Mouse (Mus musculus) liver, embryonic 12.5 days (tissue): Measurements from ENCODE around the gene S100a3. TPM values are rescaled to one million over a fixed set of nuclear protein-coding genes. Genes with fewer than 3 reads are reported as not detected.

Experiments used
- ATAC-seq: fragments of 200-750 bp; cut with Nextera tagmentation; 2 replicates; pipeline ENCODE4 v1.8.0; 2017; ENCODE audit warnings: moderate number of reproducible peaks, mild to moderate bottlenecking, moderate library complexity
- H3K27ac ChIP-seq: fragments of 300-500 bp; sonication (generic); 2 replicates; pipeline ENCODE4 v1.5.1; 2016; ENCODE audit warnings: mild to moderate bottlenecking
- H3K27me3 ChIP-seq: fragments of 300-500 bp; sonication (generic); replicated peaks from 2 replicates; pipeline ENCODE4 v1.6.1; 2016; ENCODE audit warnings: mild to moderate bottlenecking, moderate library complexity
- H3K36me3 ChIP-seq: fragments of 300-500 bp; sonication (generic); 2 replicates; pipeline ENCODE4 v1.6.1; 2016; ENCODE audit warnings: mild to moderate bottlenecking, moderate library complexity
- H3K4me1 ChIP-seq: fragments of 300-500 bp; sonication (generic); 2 replicates; pipeline ENCODE4 v1.6.1; 2016
- H3K4me2 ChIP-seq: fragments of 300-500 bp; sonication (generic); 2 replicates; pipeline ENCODE4 v1.6.1; 2016; ENCODE audit warnings: mild to moderate bottlenecking, moderate library complexity
- H3K4me3 ChIP-seq: fragments of 300-500 bp; sonication (generic); 2 replicates; pipeline ENCODE4 v1.5.1; 2016; ENCODE audit warnings: mild to moderate bottlenecking, moderate library complexity
- H3K9ac ChIP-seq: fragments of 300-500 bp; sonication (generic); 2 replicates; pipeline ENCODE4 v1.6.1; 2016; ENCODE audit warnings: mild to moderate bottlenecking, moderate library complexity
- H3K9me3 ChIP-seq: fragments of 300-500 bp; sonication (generic); replicated peaks from 2 replicates; pipeline ENCODE4 v1.6.1; 2016; ENCODE audit warnings: mild to moderate bottlenecking, moderate library complexity
- WGBS: fragments of 180-500 bp; shearing (Covaris S2); methylation state at CpG from one replicate; pipeline ENCODE4 v1.1.7; 2016; ENCODE audit not compliant: insufficient replicate concordance; 5-methylcytosine and 5-hydroxymethylcytosine counted together
- polyA plus RNA-seq: library from polyadenylated mRNA; unstranded; fragments of >200 nt; fragmentation: Nextera tagmentation; extraction: Ambion mirVana; gene quantifications from 2 replicates; pipeline ENCODE4 v1.2.1, GENCODE M21; 2016

S100a3 gene
- polyA plus RNA-seq, 1 experiment from 2014 or later, result 0.04 TPM

GRCm38 (mm10) chr3:90639511-90640154 is 79.3 kb downstream of the S100a3 start:
- H3K36me3 ChIP-seq, result no peaks in the 10 kb centered on the region
- 32% methylated on average over 7 of the region's 7 CpGs for WGBS
- no peak overlapping the region for H3K4me2 ChIP-seq
- no peak overlapping the region for H3K4me3 ChIP-seq
- H3K9ac ChIP-seq, result no peak overlapping the region
- H3K27me3 ChIP-seq, result no peaks in the 10 kb centered on the region
- H3K4me1 ChIP-seq, result no peaks in the 10 kb centered on the region
- no peaks in the 10 kb centered on the region for H3K9me3 ChIP-seq
- no peak overlapping the region for H3K27ac ChIP-seq
- no peak for ATAC-seq

- no peak overlapping the region for H3K9ac ChIP-seq
- H3K27me3 ChIP-seq, result no peaks in the 10 kb centered on the region
- no peak overlapping the region for H3K4me3 ChIP-seq
- 54% methylated on average over 7 of the region's 7 CpGs for WGBS
- H3K4me2 ChIP-seq, result no peak overlapping the region
- no peak overlapping the region for H3K27ac ChIP-seq
- no peak for ATAC-seq
- H3K9me3 ChIP-seq, result no peaks in the 10 kb centered on the region
- H3K36me3 ChIP-seq, result no peaks in the 10 kb centered on the region
- no peaks in the 10 kb centered on the region for H3K4me1 ChIP-seq
Measured at GRCm38 (mm10) chr3:90640981-90641380, 80.6 kb downstream of the S100a3 start.

GRCm38 (mm10) chr3:90644220-90644619 is 83.8 kb downstream of the S100a3 start:
- H3K36me3 ChIP-seq, result no peaks in the 10 kb centered on the region
- no peak overlapping the region for H3K4me3 ChIP-seq
- H3K27me3 ChIP-seq, result no peaks in the 10 kb centered on the region
- no peaks in the 10 kb centered on the region for H3K9me3 ChIP-seq
- WGBS, result 38% methylated on average over 3 of the region's 3 CpGs
- no peak overlapping the region for H3K9ac ChIP-seq
- no peak for ATAC-seq
- H3K4me2 ChIP-seq, result no peak overlapping the region
- no peaks in the 10 kb centered on the region for H3K4me1 ChIP-seq
- H3K27ac ChIP-seq, result no peak overlapping the region

- no peaks in the 10 kb centered on the region for H3K27me3 ChIP-seq
- no peaks in the 10 kb centered on the region for H3K4me1 ChIP-seq
- WGBS, result 51% methylated on average over 1 of the region's 1 CpGs
- no peaks in the 10 kb centered on the region for H3K9me3 ChIP-seq
- H3K27ac ChIP-seq, result no peak overlapping the region
- no peak overlapping the region for H3K4me2 ChIP-seq
- H3K36me3 ChIP-seq, result no peaks in the 10 kb centered on the region
- no peak for ATAC-seq
- H3K4me3 ChIP-seq, result no peak overlapping the region
- H3K9ac ChIP-seq, result no peak overlapping the region
Measured at GRCm38 (mm10) chr3:90647291-90647690, 86.9 kb downstream of the S100a3 start.

- H3K9me3 ChIP-seq, result no peaks in the 10 kb centered on the region
Measured at GRCm38 (mm10) chr3:90648981-90649380, 88.6 kb downstream of the S100a3 start.

GRCm38 (mm10) chr3:90649832-90650231 is 89.5 kb downstream of the S100a3 start:
- H3K4me3 ChIP-seq, result no peak overlapping the region
- no peak overlapping the region for H3K27ac ChIP-seq
- no peaks in the 10 kb centered on the region for H3K9me3 ChIP-seq
- WGBS, result 72% methylated on average over 2 of the region's 2 CpGs
- H3K9ac ChIP-seq, result no peak overlapping the region
- no peaks in the 10 kb centered on the region for H3K4me1 ChIP-seq
- no peak overlapping the region for H3K4me2 ChIP-seq
- H3K36me3 ChIP-seq, result no peaks in the 10 kb centered on the region
- 0 out of 2 replicates have a peak, but pooled peaks cover 5% of the 10 kb centered on the region for H3K27me3 ChIP-seq
- no peak for ATAC-seq

More at GRCm38 (mm10) chr3:90648981-90649380, 88.6 kb downstream of the S100a3 start:
- H3K36me3 ChIP-seq, result no peaks in the 10 kb centered on the region
- H3K4me1 ChIP-seq, result no peaks in the 10 kb centered on the region
- ATAC-seq, result no peak
- H3K4me2 ChIP-seq, result no peak overlapping the region
- H3K27me3 ChIP-seq, result 0 out of 2 replicates have a peak, but pooled peaks cover 5% of the 10 kb centered on the region
- H3K27ac ChIP-seq, result no peak overlapping the region
- no peak overlapping the region for H3K9ac ChIP-seq
- H3K4me3 ChIP-seq, result no peak overlapping the region

Other genes with a start within 250 kb of the S100a3 start
- 3.7 and 4.1 TPM in 2 replicates for gene Slc27a3, start 170.6 kb upstream of the S100a3 start, polyA plus RNA-seq
- gene Ints3, start 127.0 kb upstream of the S100a3 start, polyA plus RNA-seq, result 20.8 and 21.4 TPM in 2 replicates
- gene Npr1, start 94.7 kb upstream of the S100a3 start, polyA plus RNA-seq, result 5.1 and 5.3 TPM in 2 replicates
- 100 and 103 TPM in 2 replicates for gene Ilf2, start 84.5 kb upstream of the S100a3 start, polyA plus RNA-seq
- 24.2 and 27.0 TPM in 2 replicates for gene Snapin, start 69.5 kb upstream of the S100a3 start, polyA plus RNA-seq
- gene Chtop, start 51.1 kb upstream of the S100a3 start, polyA plus RNA-seq, result 85.7 and 88.1 TPM in 2 replicates
- 13.2 and 15.0 TPM in 2 replicates for gene S100a1, start 46.2 kb upstream of the S100a3 start, polyA plus RNA-seq
- 18.4 and 20.4 TPM in 2 replicates for gene S100a13, start 46.1 kb upstream of the S100a3 start, polyA plus RNA-seq
- gene S100a14, start 33.7 kb upstream of the S100a3 start, polyA plus RNA-seq, result not detected in 2 replicates
- 32.8 TPM in 2 replicates for gene S100a16, start 23.3 kb upstream of the S100a3 start, polyA plus RNA-seq
- gene S100a2, start 29.7 kb downstream of the S100a3 start, polyA plus RNA-seq, result not detected in 2 replicates
- not detected in 2 replicates for gene Gm42674, start 41.3 kb downstream of the S100a3 start, polyA plus RNA-seq
- 0.55 and 0.69 TPM in 2 replicates for gene S100a4, start 43.2 kb downstream of the S100a3 start, polyA plus RNA-seq
- not detected in 2 replicates for gene S100a5, start 47.9 kb downstream of the S100a3 start, polyA plus RNA-seq
- gene S100a6, start 52.3 kb downstream of the S100a3 start, polyA plus RNA-seq, result 5.7 and 6.8 TPM in 2 replicates
- gene S100a7a, start 93.4 kb downstream of the S100a3 start, polyA plus RNA-seq, result not detected in 2 replicates
- 209 and 244 TPM in 2 replicates for gene S100a8, start 108.4 kb downstream of the S100a3 start, polyA plus RNA-seq
- gene S100a9, start 135.1 kb downstream of the S100a3 start, polyA plus RNA-seq, result 129 and 173 TPM in 2 replicates
- not detected in 2 replicates for gene Pglyrp4, start 166.3 kb downstream of the S100a3 start, polyA plus RNA-seq
- gene Gm5849, start 217.3 kb downstream of the S100a3 start, polyA plus RNA-seq, result not detected in 2 replicates